Mouse (Mus musculus) left cerebral cortex, postnatal 4 days (tissue): Measurements from ENCODE around the gene Troap. TPM values are rescaled to one million over a fixed set of nuclear protein-coding genes. Genes with fewer than 3 reads are reported as not detected.

Source experiments
- DNase-seq: peaks from one replicate; pipeline ENCODE4 v3.0.0-alpha.2; 2022
- intact Hi-C: fragments of 180-260 bp; cut with DNase I; formaldehyde crosslinking; loops from one replicate; pipeline ENCODE4 v1.15.1; 2025
- total RNA-seq, 2 experiments: library from RNA; stranded (reverse); gene quantifications; 2 replicates each; pipeline ENCODE4 v1.2.3; 2021

The Troap gene
- total RNA-seq, result 1 to 10 TPM; 4.7 to 5.8 TPM

DNA sequence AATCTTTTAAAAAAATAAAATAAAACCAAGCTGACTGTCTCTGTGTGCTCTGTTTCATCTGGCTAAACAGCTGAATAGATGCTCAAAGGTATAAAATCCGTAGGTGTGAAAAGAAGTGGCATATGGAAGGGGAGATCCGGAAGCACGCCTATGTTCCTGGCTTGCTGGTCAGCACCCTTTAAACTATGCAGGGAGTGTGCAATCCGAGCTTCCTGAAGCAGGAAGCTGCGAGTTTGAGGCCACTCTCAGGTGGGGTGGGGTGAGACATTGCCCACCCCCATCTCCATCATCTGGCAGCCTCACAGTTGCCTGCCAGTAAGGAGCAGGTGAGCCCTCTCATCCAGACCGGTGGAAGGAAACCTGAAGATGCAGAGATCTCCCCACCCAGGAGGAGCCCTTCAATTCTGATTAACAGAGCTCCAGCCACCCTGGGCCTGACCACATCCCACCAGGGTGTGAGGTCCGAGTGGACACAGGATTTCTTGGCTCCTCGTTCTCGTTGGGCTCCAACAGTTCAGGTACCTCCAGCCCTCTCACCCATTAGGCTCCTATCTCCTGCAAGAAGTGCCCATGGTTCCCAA lies at the start of gene Troap:
Gene Troap (plus strand): TSS at position 557 of the 581 bp plus-strand sequence.
- intact Hi-C loops, result no loop called here
- no peak for DNase-seq

GRCm38 (mm10) chr15:99024668-99025314 lies 49.6 kb upstream of the Troap start:
- intact Hi-C loops, result no loop called here
- DNase-seq, result peak; percentile 81

DNA sequence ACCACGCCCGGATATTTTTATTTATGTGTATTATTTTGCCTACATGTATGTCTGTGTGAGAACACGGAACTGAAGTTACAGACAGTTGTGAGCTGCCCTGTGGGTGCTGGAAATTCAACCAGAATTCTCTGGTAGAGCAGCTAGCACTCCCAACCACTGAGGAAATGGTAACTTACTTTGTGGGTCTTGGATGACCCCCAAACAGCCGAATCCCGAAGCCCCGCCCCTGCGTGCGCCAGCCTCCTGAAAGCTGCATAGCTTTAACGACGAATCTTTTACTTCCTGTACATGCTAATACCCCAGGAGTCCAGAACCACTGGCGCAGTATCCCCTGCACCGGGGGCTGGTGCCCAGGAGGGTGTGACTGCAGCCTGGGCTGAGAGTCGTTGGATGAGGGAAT lies 49.0 kb upstream of the Troap start:
- intact Hi-C loops, result no loop called here

DNA sequence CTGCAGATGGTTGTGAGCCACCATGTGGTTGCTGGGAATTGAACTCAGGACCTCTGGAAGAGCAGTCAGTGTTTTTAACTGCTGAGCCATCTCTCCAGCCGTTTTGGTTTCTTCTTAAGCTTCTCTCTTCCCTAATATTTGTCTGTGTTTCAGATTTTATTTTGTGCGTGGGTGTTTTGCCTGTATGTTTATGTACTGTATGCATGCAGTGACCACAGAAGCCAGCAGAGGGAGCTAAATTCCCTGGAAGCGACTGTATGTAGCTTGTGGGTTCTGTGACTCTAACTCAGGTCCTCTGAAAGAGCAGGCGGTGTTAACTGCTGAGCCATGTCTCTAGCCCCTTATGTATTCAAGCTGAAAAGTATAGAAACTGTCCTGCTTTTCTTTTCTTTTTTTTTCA lies 48.1 kb upstream of the Troap start:
- peak; percentile 40 for DNase-seq
- intact Hi-C loops, result no loop called here

More for the DNA sequence above, 49.0 kb upstream of the Troap start:
- no peak for DNase-seq

- no peak for DNase-seq
- intact Hi-C loops, result no loop called here
Measured at GRCm38 (mm10) chr15:99027116-99027515, 47.3 kb upstream of the Troap start.

DNA sequence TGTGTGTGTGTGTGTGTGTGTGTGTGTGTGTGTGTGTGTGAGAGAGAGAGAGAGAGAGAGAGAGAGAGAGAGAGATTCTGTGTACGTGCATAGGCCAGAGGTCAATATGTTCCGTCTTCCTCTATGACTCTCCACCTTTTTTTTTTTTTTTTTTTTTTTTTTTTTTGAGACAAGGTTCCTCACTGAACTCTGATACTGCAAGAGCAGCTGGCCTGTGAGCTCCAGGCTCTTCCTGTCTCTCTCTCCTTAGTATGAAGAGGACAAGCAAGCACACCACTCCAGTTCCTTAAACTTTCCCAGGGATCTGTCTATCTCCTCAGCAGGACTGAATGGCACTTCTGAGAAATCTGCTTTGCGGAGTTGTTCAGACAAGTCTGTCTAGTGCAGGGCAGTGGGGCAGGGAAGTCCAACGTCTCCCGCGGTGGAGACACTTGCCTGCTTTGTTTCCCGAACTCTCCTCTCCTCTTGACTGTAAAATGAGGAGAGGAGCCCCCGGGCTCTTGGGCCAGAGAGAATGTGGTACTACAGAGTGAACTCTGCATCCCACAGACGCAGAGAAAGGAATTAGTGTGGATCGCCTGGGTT lies 45.4 kb upstream of the Troap start:
- DNase-seq, result no peak
- intact Hi-C loops, result no loop called here

DNA sequence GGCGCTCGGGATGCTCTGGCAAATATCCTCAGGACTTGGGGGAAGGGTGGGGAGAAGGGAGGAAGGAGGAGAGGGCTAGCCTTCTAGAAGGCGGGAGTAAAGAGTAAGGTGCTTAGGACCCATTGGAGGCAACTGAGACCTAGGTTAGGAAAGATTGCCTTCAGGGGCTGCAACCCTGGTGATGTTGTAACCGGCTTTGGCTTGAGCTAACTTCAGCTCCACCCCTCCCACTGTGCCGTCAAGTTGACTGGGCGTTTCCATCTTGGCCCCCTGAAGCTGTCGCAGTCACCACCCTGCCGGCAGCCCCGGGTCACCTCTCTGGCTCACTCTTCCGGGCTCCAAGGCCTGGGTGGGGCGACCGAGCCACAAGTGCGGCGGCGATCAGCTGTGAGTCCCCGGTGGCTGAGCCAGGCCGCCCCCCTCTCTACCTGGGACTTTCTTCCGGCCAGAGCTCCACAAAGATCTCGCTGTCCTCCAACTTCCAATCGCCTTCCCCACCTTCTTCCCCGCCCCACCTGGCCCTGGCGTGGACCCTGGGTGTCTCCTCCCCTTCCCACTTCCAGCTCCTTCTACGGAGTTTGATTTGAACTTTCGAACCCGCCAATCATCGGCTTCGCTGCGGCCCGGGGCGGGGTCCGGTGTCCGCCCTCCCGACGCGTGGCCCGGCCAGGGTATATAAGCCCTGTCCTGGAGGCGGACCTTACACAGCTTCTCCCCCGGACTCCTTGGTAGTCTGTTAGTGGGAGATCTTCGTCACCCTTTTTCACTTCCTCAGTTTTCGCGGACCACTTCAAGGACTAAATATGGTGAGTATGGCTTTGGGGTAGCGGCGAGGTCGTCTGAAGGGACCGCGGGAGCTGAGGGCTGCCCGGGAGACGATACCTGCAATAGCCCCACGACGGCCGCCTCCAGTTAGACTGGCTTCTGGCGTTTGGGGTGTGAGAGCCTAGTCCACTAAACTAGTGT lies 44.5 kb upstream of the Troap start, which contains the start of gene Tuba1c:
Gene Tuba1c (plus strand): TSS at position 273 of the 966 bp plus-strand sequence.
- intact Hi-C loops, result loop anchor here (10.0 kb wide), 1 partner anchor 165 kb away; no protein-coding TSS in a partner anchor
- DNase-seq, result peak; percentile 80

GRCm38 (mm10) chr15:99030585-99031387 lies 43.6 kb upstream of the Troap start:
- no peak for DNase-seq
- intact Hi-C loops, result loop anchor here (10.0 kb wide), 1 partner anchor 164 kb away; no protein-coding TSS in a partner anchor

GRCm38 (mm10) chr15:99031388-99031675 lies 43.0 kb upstream of the Troap start:
- intact Hi-C loops, result loop anchor here (10.0 kb wide), 1 partner anchor 163 kb away; no protein-coding TSS in a partner anchor
- DNase-seq, result no peak

DNA sequence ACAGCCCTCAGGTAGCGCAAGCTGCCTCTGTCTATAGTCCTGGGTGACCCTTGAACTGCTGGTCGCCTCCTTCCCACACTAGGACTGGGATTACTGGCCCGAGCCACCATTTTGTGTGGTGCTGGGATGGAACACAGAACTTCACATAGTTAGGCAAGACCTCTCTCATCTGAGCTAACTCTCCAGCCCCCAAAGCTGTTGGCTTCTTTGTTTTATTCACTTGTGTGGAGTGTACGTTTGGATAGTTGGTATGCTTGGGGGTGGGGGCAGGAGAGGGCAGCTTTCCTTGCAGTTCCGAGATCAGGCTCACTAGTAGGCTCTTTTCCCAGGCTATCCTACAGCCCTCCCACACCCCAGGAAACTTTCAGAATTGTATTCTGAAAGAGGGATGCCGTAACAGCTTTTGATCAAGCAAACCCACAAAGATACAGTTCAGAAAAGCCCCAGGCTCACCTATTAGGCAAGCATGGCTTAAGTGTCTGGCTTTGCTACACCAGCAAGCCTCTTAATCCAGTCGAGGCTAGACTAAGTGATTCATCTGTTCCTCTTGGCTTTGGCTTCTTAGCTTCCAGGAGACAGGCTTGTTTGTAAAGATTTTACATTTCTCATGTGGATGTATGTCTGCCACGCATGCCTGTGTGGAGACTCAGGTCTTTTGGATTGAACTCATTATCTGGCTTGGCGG lies 42.2 kb upstream of the Troap start:
- no peak for DNase-seq
- intact Hi-C loops, result loop anchor here (10.0 kb wide), 1 partner anchor 163 kb away; no protein-coding TSS in a partner anchor

- DNase-seq, result no peak
- intact Hi-C loops, result loop anchor here (10.0 kb wide), 1 partner anchor 162 kb away; no protein-coding TSS in a partner anchor
Measured at GRCm38 (mm10) chr15:99032726-99033250, 41.6 kb upstream of the Troap start.

DNA sequence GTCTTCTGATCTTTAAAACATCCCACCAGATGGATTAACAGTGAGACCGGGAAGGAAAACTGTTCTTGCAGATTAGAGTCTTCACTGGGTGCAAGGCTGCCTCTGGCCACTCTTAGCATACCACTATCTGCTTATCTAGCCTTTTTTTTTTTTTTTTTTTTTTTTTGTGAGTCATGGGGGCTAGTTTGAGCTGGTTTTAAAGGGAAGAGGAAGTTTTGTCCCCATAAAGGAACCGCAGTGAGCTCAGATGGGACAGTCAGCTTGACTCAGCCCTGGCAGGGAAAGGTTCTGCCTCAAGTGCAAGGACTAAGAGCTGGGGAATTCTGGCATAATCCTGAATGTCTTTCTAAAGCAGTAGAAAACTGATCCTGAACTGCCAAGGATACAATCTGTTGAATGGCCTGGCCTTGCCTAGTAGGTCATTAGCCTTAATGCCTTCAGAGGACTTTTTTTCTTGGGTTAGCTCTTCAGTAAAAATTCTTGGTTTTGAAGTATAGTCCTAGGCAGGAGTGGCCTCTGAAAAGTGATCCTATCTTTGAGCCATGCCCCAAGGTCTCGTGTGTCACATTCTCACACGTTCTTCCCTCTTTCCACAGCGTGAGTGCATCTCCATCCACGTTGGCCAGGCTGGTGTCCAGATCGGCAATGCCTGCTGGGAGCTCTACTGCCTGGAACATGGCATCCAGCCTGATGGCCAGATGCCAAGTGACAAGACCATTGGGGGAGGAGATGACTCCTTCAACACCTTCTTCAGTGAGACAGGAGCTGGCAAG lies 40.7 kb upstream of the Troap start:
- no peak for DNase-seq
- intact Hi-C loops, result loop anchor here (10.0 kb wide), 1 partner anchor 161 kb away; no protein-coding TSS in a partner anchor

DNA sequence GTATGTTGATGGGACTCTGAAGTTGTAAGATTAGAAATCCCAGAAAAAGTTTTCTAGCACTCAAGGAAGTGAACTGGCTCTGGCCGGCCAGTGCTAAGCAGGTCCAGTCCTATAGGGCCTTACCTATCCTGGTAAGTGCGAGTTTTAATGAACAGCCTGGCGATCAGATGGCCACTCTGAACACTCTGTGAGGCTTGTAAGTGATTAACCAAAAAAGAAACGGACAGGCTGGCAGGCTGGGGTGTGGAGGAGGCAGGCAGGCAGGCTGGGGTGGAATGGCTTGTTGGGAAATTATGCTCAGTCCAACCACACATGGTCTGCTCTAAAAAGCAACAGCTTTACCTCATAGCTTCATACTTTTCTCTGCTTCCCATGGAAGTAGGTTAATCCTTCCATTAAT lies 38.9 kb upstream of the Troap start:
- intact Hi-C loops, result loop anchor here (10.0 kb wide), 1 partner anchor 159 kb away; no protein-coding TSS in a partner anchor
- DNase-seq, result no peak

DNA sequence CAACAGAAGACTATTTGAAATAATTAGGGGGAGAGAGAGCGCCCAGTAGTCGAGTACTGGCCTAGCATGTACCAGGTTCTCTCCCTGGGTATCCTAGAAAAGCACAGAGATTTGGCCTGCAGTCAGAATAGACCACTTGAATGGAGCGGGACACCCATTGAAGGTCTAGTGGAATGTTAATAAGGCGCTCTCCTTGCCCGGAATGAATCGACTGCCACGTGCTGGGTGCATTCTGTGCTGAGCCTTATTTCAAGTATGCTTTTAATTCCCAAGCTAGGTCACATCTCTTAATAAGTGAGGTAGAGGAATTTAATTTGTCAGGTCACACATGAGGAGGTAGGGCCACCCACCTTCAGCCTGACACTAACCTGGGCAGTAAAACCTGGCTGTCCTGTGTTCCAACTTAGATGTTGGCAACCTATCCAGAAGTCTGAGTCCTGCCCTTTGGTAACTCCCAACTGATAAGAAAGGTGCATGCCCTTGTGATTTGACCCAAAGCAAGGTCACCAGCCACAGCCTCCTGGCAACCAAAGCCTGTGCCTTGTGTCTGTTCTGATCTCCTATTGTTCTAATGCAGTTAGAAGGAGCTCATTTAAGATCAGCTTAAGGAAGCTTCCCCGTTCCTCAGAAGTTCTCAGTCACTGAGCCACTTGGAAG lies 38.0 kb upstream of the Troap start:
- no peak for DNase-seq
- intact Hi-C loops, result loop anchor here (10.0 kb wide), 1 partner anchor 158 kb away; no protein-coding TSS in a partner anchor

DNA sequence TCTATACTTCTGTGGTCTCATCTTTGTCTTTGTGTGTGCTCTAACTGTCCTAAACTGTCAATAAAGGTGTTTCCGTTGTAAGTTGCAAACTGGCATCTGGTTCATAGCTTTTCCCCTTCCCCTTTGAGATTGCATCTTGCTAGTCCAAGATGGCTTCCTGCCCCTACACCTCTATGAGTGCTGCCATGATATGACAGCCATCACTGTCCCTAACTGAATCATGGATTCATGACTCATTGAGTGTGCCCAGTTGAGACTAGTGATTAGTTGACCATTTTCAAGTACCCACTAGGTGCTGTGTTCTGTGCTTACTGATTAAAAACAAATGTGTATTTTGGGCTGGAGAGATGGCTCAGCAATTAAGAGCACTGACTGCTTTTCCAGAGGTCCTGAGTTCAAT lies 36.4 kb upstream of the Troap start:
- no peak for DNase-seq
- intact Hi-C loops, result loop anchor here (10.0 kb wide), 1 partner anchor 157 kb away; no protein-coding TSS in a partner anchor

GRCm38 (mm10) chr15:99038797-99039196 lies 35.6 kb upstream of the Troap start:
- intact Hi-C loops, result loop anchor here (10.0 kb wide), 1 partner anchor 156 kb away; no protein-coding TSS in a partner anchor
- DNase-seq, result no peak

- intact Hi-C loops, result loop anchor here (10.0 kb wide), 1 partner anchor 155 kb away; no protein-coding TSS in a partner anchor
- DNase-seq, result no peak
Measured at GRCm38 (mm10) chr15:99039306-99039705, 35.1 kb upstream of the Troap start.
